Mouse (Mus musculus) neural tube, embryonic 15.5 days (tissue): ENCODE data around the gene Gm44596. TPM values are rescaled to one million over a fixed set of nuclear protein-coding genes. Genes with fewer than 3 reads are reported as not detected.
"Not testable (repeated sequence)": the region's sequence is repeated elsewhere in the genome, so short reads cannot be mapped to it uniquely, and the experiment has no call there.

ENCODE experiments used
- ATAC-seq: fragments of 200-750 bp; cut with Nextera tagmentation; 2 replicates; pipeline ENCODE4 v1.8.0; 2017; ENCODE audit warnings: mild to moderate bottlenecking, moderate TSS enrichment, moderate library complexity; ENCODE audit not compliant: low FRiP score
- H3K27ac ChIP-seq: fragments of 300-500 bp; sonication (generic); replicated peaks from 2 replicates; pipeline ENCODE4 v1.5.1; 2015; ENCODE audit warnings: mild to moderate bottlenecking, inconsistent platforms
- H3K27me3 ChIP-seq: fragments of 300-500 bp; sonication (generic); replicated peaks from 2 replicates; pipeline ENCODE4 v1.6.1; 2015; ENCODE audit warnings: inconsistent platforms
- H3K36me3 ChIP-seq: fragments of 300-500 bp; sonication (generic); 2 replicates; pipeline ENCODE4 v1.6.1; 2015; ENCODE audit warnings: inconsistent platforms
- H3K4me1 ChIP-seq: fragments of 300-500 bp; sonication (generic); 2 replicates; pipeline ENCODE4 v1.6.1; 2015; ENCODE audit warnings: inconsistent platforms
- H3K4me2 ChIP-seq: fragments of 300-500 bp; sonication (generic); 2 replicates; pipeline ENCODE4 v1.6.1; 2015; ENCODE audit warnings: inconsistent platforms, mild to moderate bottlenecking, moderate library complexity
- H3K4me3 ChIP-seq: fragments of 300-500 bp; sonication (generic); replicated peaks from 2 replicates; pipeline ENCODE4 v1.5.1; 2015; ENCODE audit warnings: mild to moderate bottlenecking, inconsistent platforms
- H3K9ac ChIP-seq: fragments of 300-500 bp; sonication (generic); replicated peaks from 2 replicates; pipeline ENCODE4 v1.6.1; 2015; ENCODE audit warnings: mild to moderate bottlenecking, inconsistent platforms
- H3K9me3 ChIP-seq: fragments of 300-500 bp; sonication (generic); replicated peaks from 2 replicates; pipeline ENCODE4 v1.6.1; 2016; ENCODE audit warnings: inconsistent platforms
- WGBS: fragments of 180-500 bp; shearing (Covaris S2); methylation state at CpG from one replicate; pipeline ENCODE4 v1.1.7; 2015; ENCODE audit warnings: mixed read lengths; 5-methylcytosine and 5-hydroxymethylcytosine counted together
- polyA plus RNA-seq: library from polyadenylated mRNA; unstranded; fragments of >200 nt; fragmentation: Nextera tagmentation; extraction: Ambion mirVana; gene quantifications from 2 replicates; pipeline ENCODE4 v1.2.1, GENCODE M21; 2015

Gene Gm44596
- polyA plus RNA-seq, 1 experiment from 2014 or later, result not detected

DNA sequence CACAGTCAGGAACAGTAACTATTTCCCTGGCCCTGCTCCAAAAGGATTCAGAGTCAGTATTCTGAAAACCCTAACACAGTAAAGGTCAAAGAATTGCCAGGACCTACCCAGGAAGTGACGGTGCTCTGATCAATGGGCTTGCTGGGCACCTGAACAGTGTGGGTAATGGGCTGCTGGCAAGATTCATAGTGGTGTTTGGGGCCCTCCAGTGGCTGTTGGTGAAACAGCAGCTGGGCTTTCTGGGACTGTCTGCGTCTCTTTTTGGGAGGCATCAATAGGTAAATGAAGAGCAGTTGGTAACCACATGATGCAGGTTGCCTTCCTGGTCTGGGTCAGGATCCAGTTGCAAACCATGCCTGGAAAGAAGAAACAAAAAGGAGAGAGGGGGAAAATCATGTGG is 16.3 kb upstream of the Gm44596 start:
- no peak overlapping the region for H3K9ac ChIP-seq
- peaks cover 17% of the 10 kb centered on the region for H3K36me3 ChIP-seq
- ATAC-seq, result no peak
- no peak overlapping the region for H3K4me3 ChIP-seq
- H3K4me1 ChIP-seq, result peaks cover 52% of the 10 kb centered on the region
- H3K9me3 ChIP-seq, result no peaks in the 10 kb centered on the region
- WGBS, result 4% methylated on average over 2 of the region's 2 CpGs
- H3K27ac ChIP-seq, result no peak overlapping the region
- no peak overlapping the region for H3K4me2 ChIP-seq
- no peaks in the 10 kb centered on the region for H3K27me3 ChIP-seq

DNA sequence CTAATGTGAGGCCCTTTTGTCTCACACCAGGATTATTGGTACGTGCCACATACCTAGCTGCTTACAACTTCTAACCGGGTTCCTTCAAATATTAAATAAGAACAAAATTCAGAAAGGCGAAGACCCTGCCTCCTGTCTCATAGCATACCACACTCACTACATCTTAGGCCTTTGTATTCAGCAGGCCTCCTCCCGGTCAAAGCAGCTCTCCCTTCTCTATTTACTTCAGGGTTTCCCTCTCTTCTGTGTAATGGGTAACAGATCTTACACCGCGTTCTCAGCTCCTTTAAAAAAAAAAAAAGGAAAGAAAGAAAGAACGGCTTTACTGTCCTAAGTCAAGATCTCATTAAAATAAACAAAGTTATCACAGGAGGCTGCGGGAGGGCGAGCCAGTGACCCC is 13.4 kb upstream of the Gm44596 start:
- 13% methylated on average over 9 of the region's 9 CpGs for WGBS
- Histone ChIP-seq H3K9ac (peak overlapping the region; percentile 75), H3K4me3 (peak overlapping the region; percentile 81)

DNA sequence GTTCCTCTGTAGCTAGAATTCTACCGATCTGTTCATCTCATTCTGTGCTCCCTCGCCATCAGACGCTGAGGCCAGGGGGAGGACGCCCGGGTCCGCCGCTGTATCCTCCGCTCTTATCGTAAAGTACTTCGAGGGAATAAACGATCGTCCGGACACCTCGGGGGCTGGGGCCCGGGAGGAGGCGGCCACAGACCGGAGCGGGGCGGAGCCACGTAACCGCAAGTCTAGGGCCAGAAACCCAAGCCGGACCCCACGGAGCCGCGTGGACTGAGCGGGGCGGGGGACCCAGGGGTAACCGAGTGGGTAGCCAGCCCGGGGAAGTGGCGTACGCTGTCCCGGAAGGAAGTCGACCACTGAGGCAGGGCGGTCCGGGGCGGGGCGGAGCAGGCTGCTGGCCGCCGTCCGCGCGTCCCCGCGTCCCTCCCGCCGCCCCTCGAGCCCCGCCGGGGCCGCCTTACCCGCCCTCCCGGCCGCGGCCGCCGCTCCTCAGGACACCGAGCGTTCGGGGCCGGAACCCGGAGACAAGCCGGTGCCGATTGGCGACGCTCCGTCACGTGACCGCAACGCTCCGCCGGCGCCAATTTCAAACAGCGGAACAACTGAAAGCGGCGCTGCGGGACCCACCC is 12.8 kb upstream of the Gm44596 start, which contains the start of the genes Rhno1 and Foxm1:
TSS of gene Rhno1 (minus strand) at position 531 of the 626 bp plus-strand sequence.
TSS of gene Foxm1 (plus strand) at position 587 of the 626 bp plus-strand sequence.
- under 1% methylated on average over 67 of the region's 76 CpGs for WGBS
- H3K27ac ChIP-seq, result peak within 1 kb of the TSS; percentile 88
- ATAC-seq, result peak; percentile 92
- H3K4me2 ChIP-seq, result peak within 1 kb of the TSS; percentile 100
- peaks cover 36% of the 10 kb centered on the region for H3K4me1 ChIP-seq
- no peaks in the 10 kb centered on the region for H3K27me3 ChIP-seq
- peaks cover 12% of the 10 kb centered on the region for H3K36me3 ChIP-seq
- no peaks in the 10 kb centered on the region for H3K9me3 ChIP-seq
- peak within 1 kb of the TSS; percentile 81 for H3K4me3 ChIP-seq
- H3K9ac ChIP-seq, result peak within 1 kb of the TSS; percentile 75

More for the DNA sequence above, 13.4 kb upstream of the Gm44596 start:
- ATAC-seq, result no peak
- Histone ChIP-seq H3K4me1 (peaks cover 36% of the 10 kb centered on the region), H3K36me3 (peaks cover 17% of the 10 kb centered on the region), H3K27me3 (no peaks in the 10 kb centered on the region), H3K4me2 (peak overlapping the region; percentile 100), H3K9me3 (no peaks in the 10 kb centered on the region), H3K27ac (peak overlapping the region; percentile 88)

DNA sequence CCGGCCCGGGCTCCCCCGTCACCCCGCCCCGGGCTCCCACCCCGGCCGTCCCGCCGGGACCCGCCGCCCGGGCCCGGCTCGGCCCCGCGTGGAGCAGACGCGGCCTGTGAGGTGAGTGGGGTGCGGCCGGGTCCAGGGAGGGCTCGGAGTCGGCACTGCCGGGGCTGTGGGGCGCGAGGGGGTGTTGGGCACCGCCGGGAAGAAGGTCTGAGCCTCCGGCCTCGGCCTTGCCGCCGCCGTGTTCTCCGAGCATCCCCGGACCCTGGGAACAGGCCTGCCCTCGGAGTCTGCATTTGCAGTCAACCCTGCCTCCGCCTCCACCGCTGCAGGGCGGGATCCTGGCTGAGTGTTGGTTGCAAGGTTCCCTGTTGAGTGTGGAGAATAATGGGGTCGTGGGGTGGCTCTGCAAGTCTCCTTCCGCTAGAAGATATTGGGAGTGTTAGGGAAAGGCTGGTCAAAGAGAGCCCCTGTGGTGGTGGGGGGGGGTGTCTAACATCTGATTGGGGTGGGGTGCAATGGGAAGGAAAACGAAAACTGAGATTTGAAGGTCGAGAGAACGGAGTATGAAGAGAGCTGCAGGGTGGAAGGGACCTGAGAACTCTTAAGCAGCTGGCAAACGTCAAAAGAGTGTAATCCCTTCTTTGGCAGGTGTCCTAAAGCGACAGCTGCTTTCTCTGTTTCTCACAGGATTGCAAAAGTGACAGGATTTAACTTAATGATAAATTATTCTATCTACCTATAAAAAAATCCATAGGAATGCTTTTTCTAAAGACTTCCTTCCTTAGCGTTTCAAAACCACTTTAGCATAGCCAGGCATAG is 12.1 kb upstream of the Gm44596 start:
- Histone ChIP-seq H3K4me1 (peaks cover 36% of the 10 kb centered on the region), H3K4me2 (peak overlapping the region; percentile 100), H3K9me3 (no peaks in the 10 kb centered on the region), H3K36me3 (peaks cover 6% of the 10 kb centered on the region), H3K9ac (peak overlapping the region; percentile 75), H3K4me3 (peak overlapping the region; percentile 81), H3K27ac (peak overlapping the region; percentile 88), H3K27me3 (no peaks in the 10 kb centered on the region)
- peak; percentile 30; the same call in 1 of the 2 replicates for ATAC-seq
- WGBS, result 2% methylated on average over 46 of the region's 46 CpGs

DNA sequence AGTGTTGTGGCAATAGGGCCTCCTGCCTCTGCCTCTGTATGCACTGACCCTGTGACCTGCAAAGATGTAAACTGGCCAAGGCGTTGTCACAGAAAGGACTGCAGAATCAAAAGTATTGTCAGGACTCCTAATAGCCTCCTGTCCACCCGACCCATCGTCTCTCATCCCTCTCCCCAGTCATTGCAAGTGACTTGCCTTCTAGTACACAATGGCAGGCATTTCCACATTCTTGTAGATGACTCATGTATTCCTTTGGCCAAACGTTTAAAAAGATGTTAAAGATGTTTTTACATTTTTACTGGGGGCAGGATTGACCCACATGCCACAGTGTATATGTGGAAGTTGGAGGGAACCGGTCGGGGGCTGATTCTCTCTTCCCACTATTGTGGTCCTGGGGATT is 10.6 kb upstream of the Gm44596 start:
- Histone ChIP-seq H3K4me2 (no peak overlapping the region), H3K4me3 (no peak overlapping the region), H3K27ac (no peak overlapping the region), H3K9me3 (no peaks in the 10 kb centered on the region), H3K4me1 (peaks cover 29% of the 10 kb centered on the region), H3K9ac (no peak overlapping the region), H3K27me3 (no peaks in the 10 kb centered on the region), H3K36me3 (no peaks in the 10 kb centered on the region)
- WGBS, result 75% methylated on average over 6 of the region's 6 CpGs
- no peak for ATAC-seq

DNA sequence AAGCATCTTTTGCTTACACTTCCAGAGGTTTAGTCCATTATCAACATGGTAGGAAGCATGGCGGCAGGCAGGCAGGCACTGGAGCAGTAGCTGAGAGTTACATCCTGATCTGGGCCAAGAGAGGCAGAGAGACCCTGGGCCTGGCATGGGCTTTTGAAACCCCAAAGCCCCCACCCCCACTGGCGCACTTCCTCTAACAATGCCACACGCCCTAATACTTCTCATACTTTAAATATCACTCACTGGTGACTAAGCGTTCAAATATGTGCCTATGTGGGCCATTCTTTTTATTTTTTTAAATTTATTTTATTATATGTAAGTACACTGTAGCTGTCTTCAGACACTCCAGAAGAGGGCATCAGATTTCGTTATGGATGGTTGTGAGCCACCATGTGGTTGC is 8.8 kb upstream of the Gm44596 start:
- no peak overlapping the region for H3K27ac ChIP-seq
- no peak overlapping the region for H3K9ac ChIP-seq
- no peaks in the 10 kb centered on the region for H3K9me3 ChIP-seq
- no peaks in the 10 kb centered on the region for H3K36me3 ChIP-seq
- no peak overlapping the region for H3K4me2 ChIP-seq
- H3K27me3 ChIP-seq, result no peaks in the 10 kb centered on the region
- peaks cover 12% of the 10 kb centered on the region for H3K4me1 ChIP-seq
- WGBS, result 94% methylated on average over 5 of the region's 5 CpGs
- ATAC-seq, result no peak
- H3K4me3 ChIP-seq, result no peak overlapping the region

DNA sequence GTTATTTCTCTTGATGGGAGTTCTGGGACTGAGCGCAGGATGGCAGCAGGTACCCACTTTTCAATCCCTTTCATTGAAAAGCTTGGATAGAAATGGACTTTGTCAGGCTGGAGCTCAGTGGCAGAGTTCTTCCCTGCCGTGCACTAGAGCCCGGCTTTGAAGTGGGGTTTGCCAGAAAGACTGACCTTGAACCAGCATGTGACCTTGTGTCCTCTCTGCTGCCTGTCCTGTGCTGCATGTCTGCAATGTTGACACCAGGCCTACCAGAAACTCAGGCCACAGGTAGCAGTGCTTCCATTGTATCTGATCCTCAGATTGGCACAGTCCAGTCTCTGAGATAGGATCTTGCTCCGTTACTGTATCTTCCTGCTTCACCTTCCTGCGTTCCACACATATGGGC is 5.3 kb upstream of the Gm44596 start:
- ATAC-seq, result no peak
- no peaks in the 10 kb centered on the region for H3K27me3 ChIP-seq
- H3K4me2 ChIP-seq, result no peak overlapping the region
- H3K4me1 ChIP-seq, result peaks cover 3% of the 10 kb centered on the region; the same call in 1 of the 2 replicates
- H3K27ac ChIP-seq, result no peak overlapping the region
- no peak overlapping the region for H3K9ac ChIP-seq
- no peaks in the 10 kb centered on the region for H3K9me3 ChIP-seq
- WGBS, result 97% methylated on average over 5 of the region's 5 CpGs
- H3K4me3 ChIP-seq, result no peak overlapping the region
- no peaks in the 10 kb centered on the region for H3K36me3 ChIP-seq

DNA sequence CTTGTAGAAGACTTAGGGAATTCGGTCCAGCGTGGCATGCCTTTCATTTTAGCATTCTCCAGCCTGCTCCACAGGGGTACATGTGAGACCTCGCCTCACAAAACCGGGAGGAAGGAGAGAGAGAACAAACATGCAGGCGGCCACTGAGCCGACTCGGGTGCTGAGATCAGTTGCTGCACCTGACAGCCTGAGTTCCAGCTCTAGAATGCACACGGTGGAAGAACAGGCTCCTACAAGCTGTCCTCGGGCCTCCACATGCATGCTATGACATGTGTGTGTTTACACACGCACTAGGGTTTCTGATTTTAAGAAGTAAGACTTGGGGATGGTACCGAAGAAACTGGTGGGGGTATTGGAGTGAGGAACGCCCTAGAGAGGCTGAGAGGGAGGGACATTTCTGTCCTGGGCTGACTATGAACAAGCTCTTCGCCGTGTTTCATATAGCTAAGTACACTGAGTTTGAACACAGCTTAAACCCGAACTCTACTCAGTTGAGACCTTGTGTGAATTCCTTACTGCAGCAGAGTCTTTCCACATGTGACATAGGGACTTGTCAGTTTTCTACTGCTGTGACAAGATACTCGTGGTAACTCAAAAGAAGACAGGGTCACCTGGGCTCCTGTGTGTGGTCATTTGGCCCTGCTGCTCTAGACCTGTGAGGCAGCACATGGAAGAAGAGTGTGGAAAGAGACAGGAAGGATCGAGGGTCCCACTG is 1.2 kb downstream of the Gm44596 start:
- H3K27me3 ChIP-seq, result no peaks in the 10 kb centered on the region
- H3K9me3 ChIP-seq, result no peaks in the 10 kb centered on the region
- H3K4me1 ChIP-seq, result peaks cover 4% of the 10 kb centered on the region; the same call in 1 of the 2 replicates
- no peak for ATAC-seq
- H3K4me3 ChIP-seq, result no peak overlapping the region
- H3K36me3 ChIP-seq, result no peaks in the 10 kb centered on the region
- 92% methylated on average over 17 of the region's 17 CpGs for WGBS
- no peak overlapping the region for H3K4me2 ChIP-seq
- no peak overlapping the region for H3K27ac ChIP-seq
- H3K9ac ChIP-seq, result no peak overlapping the region

DNA sequence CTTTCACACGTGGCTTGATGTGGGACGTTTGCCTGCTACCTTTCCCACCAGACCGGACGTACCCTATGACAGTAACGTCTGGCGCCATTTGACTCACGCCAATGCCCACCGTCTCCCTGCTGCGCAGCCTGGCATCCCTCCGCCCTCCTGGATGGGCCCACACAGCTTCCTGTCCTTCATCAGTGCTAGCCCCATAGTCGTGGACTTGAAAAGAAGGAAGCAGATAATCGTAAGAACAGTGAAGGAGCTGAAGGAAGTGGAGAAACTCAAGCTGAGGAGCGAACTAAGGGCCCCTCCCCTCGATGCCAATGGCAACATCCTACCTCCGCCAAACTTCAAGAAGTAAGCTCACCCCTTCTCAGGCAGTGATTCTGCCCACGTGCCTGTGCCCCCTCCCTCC is 4.3 kb downstream of the Gm44596 start:
- no peak for ATAC-seq
- Histone ChIP-seq H3K4me3 (no peak overlapping the region), H3K4me2 (no peak overlapping the region), H3K9ac (no peak overlapping the region), H3K36me3 (no peaks in the 10 kb centered on the region), H3K27ac (no peak overlapping the region), H3K4me1 (peaks cover 4% of the 10 kb centered on the region; the same call in 1 of the 2 replicates), H3K27me3 (no peaks in the 10 kb centered on the region), H3K9me3 (no peaks in the 10 kb centered on the region)
- 85% methylated on average over 16 of the region's 16 CpGs for WGBS

DNA sequence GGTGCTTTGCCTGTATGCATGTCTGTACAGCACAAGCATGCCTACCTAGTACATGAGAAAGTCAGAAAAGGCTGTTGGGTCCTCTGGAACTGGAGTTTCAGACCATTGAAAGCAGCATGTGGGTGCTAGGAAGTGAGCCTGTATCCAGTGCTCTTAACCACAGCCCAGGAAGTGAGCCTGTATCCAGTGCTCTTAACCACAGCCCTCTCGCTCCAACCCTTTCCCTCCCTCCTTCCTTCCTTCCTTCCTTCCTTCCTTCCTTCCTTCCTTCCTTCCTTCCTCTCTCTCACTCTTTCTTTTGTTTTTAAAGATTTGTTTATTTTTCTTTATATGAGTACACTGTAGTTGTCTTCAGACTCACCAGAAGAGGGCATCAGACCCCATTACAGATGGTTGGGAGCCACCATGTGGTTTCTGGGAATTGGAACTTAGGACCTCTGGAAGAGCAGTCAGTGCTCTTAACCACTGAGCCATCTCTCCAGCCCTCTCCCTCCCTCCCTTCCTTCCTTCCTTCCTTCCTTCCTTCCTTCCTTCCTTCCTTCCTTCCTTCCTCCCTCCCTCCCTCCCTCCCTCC is 5.4 kb downstream of the Gm44596 start:
- not testable (repeated sequence) for ATAC-seq, H3K4me2 ChIP-seq, H3K9me3 ChIP-seq, H3K4me1 ChIP-seq, H3K36me3 ChIP-seq, H3K27ac ChIP-seq, H3K27me3 ChIP-seq, H3K4me3 ChIP-seq, H3K9ac ChIP-seq
- 93% methylated on average over 1 of the region's 1 CpGs for WGBS

DNA sequence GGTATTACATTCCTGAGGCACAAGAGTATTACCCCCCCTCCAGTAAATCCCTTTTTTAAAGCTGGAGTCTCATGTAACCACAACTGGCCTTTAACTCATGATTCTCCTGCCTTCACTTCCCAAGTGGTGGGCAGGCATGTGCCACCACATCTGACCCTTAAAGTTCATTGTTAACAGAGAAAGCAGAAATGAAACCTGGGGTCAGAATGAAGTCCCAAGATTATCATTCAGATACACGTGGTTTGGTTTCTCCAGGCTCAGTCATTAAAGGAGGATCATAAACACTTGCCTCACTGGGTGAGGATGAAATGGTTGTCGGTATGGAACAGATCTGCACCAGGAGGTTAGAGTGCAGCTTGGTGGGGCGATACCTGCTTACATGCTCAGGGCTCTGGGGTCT is 6.0 kb downstream of the Gm44596 start:
- Histone ChIP-seq H3K4me3 (no peak overlapping the region), H3K27me3 (no peaks in the 10 kb centered on the region), H3K36me3 (no peaks in the 10 kb centered on the region), H3K27ac (no peak overlapping the region), H3K4me2 (no peak overlapping the region), H3K9ac (no peak overlapping the region), H3K9me3 (no peaks in the 10 kb centered on the region), H3K4me1 (no peaks in the 10 kb centered on the region)
- ATAC-seq, result no peak
- WGBS, result 68% methylated on average over 3 of the region's 3 CpGs
